Mouse (Mus musculus): ENCODE measurements around the gene Olfr92.

DNA sequence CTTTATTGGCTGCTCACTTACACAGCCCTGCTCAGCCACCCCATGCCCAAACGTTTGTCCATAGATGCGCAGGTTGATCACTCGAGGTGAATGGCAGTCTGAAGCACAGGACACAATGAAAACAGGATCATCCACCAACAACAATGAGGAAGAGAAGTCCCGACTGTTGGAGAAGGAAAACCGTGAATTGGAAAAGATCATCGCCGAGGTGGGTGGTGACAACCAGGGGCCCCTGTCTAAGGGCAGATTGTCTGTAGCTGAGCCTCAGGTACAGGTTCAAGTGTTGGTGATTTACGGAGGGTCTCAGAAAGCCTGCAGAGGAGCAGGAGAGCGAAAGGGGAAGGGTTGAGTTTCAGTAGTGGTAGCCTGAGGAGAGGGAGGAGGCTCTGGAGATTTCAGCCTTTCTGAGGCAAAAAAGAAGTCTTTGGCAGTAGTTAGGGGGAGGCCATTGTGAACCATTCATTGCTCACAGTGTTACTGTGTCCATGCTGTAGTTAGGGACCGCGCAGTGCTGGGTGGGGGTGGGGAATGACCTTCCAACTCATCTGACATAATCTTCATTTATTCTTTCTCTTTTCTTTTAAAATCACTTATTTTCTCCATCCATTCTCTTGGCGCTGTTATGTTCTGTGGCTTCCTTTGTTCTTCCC, 47.7 kb downstream of the Olfr92 start:
- TF ChIP-seq CTCF (IDR thresholded peaks at IDR 0.05; ENCODE audit: control insufficient read depth, insufficient read depth, insufficient replicate concordance, low read depth, low read length) (no peak), POLR2A (IDR thresholded peaks at IDR 0.05; ENCODE audit: control insufficient read depth, low read depth, low read length) (no peak)

Measured in testis, adult 2 months (tissue).